Mouse (Mus musculus) WW6 (cell line): ENCODE measurements around the gene Neo1.
"Not testable (repeated sequence)": the region's sequence is repeated elsewhere in the genome, so short reads cannot be mapped to it uniquely, and the experiment has no call there.

Experiments
- DNase-seq: peaks from one replicate; pipeline ENCODE4 v3.0.0-alpha.2; 2013; ENCODE audit warnings: low read depth, low spot score

Gene Neo1

DNA sequence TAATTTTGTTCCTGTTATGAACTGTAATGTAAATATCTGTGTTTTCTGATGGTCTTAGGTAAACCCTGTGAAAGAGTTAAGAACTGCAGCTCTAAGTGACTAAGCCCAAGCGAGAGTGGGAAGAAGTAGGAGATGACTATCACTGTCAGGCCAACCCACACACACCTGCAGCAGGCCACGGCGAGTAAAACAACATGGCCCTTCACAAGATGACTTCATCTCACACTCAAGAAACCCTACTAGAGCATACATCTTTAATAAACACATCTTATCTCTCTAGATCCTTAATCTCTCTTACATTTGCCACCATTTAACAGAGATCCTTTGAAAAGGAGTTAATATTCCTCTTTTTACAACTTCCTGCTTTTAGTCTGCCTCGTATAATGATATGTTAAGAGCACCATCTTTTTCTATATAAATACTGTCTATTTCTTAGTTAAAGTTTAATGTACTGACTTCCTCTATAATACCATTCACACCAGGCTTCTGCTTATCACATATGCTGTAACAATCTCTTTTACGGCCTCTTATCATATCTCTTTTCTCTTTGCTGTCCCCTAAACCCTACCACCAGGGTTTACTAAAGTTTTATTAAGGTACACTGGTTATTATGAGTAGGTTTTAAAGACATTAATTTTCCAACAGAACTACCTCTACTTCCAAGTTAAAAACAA, 46.8 kb downstream of the Neo1 start:
- no peak for DNase-seq

DNA sequence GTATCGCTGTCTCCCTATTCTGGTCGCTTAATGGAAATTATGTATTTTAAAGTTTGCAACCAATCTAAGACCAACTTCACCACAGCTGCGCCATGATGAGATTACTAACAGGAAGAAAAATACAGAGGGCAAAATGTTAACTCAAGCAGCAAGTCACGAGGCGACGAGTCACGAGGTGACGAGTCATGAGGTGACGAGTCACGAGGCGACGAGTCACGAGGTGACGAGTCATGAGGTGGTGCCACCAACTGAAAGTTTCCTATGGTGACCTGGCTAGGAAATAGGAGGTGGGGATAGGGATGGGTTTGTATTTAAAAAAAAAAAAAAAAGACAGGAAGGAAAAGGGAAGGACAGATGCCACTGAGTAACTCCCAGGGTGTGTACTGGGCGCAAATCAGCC, 57.2 kb downstream of the Neo1 start:
- peak; percentile 18 for DNase-seq

DNA sequence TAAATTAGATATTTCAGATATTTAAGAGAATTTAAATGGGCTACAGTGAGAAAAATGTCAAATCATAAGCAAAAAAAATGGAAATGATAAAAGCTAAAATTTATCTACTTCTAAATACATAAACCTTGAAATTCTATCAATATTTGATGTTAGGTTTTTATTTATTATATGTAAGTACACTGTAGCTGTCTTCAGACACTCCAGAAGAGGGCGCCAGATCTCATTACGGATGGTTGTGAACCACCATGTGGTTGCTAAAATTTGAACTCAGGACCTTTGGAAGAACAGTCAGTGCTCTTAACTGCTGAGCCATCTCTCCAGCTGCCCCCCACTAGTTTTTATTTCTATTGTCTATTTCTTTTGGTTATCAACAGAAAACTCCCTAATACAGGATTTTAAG, 65.1 kb downstream of the Neo1 start:
- DNase-seq = not testable (repeated sequence)

DNA sequence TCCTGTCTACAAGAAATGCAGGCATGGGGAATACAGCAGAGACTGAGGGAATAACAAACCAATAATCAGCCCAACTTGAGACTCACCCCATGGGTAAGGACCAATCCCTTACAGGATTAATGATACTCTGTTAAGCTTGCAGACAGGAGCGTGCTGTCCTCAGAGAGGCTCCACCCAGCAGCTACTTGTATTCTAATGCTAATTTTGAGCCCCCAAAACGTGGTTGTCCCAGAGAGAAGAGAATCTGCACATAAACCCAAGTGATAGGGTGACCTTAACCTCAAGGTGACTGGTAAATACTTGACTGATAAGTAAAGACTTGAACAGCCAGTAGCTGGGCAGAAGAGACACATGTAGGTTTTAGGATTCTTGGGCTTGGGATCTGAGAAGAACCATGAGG, 68.9 kb downstream of the Neo1 start:
- peak; percentile 16 for DNase-seq

DNA sequence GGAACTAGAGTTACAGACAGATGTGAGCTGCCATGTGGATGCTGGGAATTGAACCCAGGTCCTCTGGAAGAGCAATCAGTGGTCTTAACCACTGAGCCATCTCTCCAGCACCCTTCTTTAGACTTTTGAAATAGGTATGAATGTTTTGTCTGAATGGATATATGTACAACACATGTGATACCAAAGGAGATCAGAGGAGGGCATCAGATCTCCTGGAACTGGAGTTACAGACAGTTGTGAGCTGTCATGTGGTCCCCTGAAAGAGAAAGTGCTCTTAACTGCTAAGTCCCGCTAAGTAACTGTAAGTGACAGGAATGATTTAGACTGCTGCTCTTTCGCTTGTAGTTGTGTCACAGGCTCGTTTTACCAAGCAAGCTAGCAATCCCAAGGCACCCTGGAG, 80.7 kb downstream of the Neo1 start:
- no peak for DNase-seq

DNA sequence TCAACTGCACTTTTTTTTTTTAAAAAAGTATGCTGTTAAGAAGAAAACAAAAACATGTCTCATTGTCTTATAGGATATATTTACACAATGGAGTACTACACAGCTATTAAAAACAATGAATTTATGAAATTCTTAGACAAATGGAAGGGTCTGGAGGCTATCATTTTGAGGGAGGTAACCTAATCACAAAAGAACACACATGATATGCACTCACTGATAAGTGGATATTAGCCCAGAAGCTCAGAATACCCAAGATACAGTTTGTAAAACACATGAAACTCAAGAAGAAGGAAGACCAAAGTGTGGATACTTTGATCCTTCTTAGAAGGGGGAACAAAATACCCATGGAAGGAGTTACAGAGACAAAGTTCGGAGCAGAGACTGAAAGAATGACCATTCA, 90.3 kb downstream of the Neo1 start:
- not testable (repeated sequence) for DNase-seq

DNA sequence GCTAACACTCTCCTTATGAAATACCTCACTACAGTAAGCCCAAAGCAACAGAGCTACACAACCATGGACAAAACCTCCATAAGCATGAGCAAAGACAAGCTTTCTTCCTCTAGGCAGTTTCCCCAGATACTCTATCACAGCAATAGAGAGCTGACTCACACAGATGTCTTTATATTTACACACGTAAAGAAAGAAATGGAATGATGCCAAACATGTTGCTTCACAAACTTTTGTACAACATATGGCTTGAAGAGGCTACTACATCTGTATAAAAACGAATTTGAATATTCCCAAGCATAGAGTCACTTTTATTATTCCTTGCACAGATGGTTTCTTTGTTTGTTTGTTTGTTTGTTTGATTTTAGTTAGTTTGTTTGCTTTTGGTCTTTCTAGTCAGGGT, 101.5 kb downstream of the Neo1 start:
- no peak for DNase-seq

DNA sequence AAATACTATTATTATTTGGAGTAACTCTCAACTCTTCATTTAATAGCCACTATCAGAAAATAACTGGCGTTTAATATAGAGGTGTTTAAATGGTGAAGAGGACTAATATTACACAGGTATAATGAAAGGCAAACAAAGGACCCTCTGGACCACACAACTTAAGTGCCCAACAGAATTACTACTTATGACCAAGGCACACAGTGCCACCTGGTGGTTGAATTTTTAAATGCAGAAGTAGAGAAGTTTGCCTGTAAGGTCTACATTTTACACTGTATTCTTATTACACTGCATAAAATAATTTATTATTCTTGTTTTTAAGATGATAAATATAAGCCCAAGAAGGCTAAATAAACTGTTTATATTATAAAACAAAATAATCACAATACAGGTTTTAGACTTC, 108.1 kb downstream of the Neo1 start:
- peak; percentile 7 for DNase-seq

DNA sequence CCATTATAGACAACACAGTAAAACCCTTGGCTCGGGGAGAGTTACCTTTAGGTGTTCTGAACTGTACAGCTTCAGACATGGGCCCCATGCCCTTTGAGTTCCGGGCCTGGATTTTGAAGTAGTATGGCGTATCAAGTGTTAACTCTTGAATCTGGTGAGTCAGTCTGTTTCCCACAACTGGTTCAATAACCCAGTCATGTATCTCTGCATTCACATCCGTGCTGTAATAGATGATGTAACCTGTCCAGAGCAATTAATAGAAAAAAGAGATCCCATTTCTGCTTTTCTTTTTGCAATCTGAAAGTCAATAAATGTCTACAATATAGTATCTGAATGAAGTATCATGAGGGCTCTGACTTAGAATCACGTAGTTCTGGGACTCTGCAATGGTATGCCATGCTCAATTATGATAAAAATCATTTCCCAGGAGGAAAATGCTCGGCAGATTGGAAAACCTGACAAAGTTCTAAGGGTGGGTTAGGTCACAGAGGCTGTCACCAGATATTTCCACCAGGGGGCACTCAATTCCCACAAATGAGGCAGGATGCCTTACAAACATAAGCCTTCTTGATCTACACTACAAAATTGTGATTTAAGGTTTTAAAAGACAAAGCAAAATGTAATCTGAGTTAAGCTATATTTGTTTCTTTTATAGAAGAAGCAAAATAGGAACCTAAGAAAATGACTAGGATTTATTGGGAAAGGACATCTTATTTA, 133.2 kb downstream of the Neo1 start:
- DNase-seq = peak; percentile 4

DNA sequence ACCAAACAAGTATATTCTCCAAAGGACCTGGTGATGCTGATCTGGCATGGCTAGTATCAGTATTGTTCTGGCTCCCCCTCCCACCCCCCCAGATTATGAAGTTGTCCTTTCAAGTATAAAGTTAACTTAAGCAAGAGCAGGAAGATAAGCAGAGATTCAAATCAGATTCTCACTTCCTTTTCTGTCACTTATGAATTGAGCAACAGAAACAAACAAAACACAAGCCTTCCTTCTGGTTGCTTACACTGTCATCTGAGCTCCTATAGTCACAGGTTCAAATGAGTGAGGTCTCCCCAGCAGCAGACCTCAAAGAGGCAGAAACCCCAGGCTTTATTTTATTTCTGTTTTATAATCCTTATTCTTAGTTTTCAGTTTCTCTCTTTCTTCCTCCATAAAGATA, 136.6 kb downstream of the Neo1 start:
- DNase-seq = no peak

DNA sequence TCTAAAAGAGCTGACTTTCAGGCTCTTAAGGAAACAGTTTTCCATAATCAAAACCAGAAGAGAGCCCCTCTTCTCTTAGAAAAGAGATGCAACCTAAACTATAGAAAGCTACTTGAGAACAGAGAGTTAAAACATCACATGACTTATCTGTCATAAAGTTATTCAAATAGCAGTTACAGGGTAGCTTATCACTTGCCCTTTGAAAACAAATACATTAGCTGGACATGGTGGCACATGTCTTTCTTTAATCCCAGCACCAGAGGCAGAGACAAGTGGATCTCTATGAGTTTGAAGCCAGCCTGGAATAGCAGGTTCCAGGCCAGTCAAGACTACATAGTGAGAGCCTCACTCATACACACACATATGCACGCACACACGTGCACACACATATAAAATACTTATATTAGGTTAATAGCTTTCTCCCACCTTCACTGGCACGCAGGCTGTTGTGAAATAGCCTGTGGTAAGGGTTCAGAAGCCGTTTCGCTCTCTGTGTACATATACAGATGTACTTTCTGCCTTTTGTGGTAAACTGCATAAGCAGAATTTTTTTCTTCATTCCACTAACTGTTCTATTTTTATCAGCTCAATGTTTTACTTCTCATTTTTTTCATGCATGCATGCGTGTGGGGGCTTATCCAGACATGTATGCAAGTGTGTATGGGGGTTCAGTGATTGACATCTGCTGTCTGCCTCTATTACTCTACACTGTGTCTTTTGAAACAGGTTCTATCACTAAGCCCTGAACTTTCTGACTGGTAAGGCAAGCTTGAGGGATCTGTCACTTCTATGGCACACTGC, 144.2 kb downstream of the Neo1 start:
- no peak for DNase-seq

DNA sequence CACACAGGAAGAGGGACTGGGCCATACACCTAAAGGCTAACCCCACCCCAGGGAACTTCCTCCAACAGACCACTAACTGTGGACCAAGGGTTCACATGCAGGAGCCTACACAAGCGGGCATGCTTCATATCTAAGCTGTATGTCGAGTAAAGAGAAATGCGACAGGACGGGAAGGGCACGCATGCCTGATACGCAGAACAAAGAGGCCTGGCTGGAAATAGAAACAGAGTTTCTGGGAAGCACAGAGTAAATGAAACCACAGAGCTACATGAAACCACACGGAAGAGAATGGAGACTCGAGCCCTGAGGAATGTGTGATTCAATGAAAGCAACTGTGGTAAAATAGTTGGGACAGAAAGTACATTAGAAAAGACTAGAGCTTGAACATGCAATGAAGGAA, 145.3 kb downstream of the Neo1 start:
- DNase-seq = no peak

DNA sequence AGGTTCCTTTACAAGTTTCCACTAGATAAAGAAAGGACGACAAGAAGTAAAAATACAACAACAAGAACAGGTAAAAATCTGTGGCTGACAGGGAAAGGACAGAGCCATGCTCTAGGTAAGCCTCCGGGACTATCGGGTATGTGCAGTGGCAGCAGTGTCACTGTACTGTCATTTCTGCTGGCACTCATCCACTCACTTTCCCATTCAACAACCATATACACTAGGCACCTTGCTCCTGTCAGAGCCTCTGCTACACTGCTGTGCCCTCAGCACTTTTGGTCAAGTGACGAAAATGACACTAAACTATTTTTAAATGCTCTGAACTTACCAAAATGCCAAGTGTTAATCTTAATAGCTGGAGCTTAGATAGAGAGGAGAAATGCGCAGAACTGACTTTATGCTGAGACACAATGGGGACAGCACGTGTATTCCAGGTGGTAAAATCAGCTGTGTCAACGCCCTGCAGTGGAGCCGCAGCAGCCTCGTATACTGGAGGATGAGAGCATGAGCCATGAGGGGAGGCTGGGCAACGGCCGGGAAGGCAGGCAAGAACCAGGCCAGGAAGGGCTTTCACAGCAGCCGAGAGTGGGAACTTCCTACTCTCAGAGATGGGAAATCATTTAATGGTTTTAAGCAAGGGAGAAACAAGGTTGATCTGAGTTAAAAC, 146.3 kb downstream of the Neo1 start:
- DNase-seq = no peak

DNA sequence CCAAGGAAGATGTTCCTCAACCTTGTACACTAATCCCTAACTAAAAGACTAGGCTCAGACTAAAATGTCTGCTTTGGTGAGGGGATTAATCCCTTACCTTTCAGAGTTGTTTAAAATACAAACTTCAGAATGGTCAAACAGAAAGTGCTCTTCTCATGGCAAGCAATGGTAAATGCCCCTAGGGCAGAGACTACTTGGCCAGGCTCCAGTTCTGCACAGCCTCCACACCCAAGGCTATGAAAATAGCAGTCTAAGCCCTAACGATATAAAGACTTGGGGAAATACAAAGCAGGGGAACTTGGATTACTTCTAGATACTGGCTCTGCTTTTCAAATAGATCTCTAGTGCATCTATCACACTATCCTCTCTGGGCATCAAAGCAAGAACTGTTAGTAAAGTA, 153.6 kb downstream of the Neo1 start:
- DNase-seq = no peak

DNA sequence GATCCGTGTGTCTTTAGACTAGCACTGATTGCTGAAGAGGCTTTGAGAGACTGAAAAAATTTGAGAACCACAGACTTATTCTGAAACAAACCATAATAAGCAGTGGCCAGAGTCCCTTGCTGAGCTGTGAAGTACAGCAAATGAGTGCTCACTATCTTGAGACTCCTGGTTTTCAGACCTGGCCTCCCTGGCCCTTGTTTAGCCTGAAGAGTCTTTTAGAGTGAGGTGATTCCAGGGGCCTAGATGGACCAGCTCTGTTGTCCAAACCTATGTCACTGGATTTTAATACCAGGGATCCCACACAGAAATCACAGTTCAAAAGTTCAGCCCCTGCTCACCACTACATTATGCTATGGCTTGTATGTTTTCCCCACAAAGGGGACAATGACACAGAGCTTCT, 156.4 kb downstream of the Neo1 start:
- no peak for DNase-seq

DNA sequence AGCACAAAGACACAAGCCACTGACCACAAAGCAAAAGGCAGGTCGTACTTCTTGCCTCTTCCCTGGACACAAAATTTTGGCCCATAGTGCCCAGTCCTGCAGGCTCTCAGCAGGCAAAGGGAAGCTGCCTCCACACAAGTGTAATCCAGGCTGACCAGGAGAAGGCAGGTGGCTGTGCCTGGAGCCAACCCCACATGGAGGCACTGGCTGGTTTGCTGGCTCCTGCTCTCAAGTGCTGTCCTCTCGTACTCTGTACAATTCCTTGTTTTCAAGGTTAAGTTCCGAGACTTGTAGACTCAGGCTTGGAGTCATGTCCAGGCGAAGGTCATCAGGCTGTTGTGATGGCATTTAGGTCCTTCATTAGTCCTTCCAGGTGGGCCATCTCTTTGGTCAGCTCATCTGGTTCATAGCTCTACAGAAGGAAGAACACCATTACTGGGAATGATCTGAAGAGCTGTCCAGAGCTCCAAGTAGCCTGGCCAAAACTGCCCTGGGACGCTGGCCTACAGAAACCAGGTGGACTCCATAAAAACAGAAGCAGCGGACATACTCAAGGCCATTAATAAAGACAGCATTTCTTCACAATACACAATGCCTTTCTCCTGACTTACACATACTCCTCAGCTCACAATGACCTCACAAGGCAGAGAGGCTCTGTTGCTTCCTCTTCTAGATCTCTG, 159.2 kb downstream of the Neo1 start:
- DNase-seq = no peak

DNA sequence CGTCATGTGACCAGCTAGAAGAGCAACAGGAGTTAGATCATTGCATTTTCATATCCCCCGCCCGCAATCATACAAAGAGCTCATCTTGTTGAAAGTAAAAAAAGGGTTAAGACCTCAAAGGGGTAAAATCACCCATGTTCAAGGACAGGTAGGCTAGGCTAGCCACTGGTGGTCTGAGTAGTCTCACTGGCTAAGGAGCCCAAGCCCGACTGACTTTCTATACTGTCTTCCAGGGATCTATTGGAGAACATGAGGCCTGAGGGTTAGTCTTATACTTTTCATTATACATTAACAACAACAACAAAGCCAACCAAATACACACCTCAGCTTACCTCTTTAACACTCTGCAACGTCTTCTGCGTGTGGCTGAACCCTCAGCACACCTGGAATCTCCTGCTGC, 160.8 kb downstream of the Neo1 start:
- DNase-seq = no peak

DNA sequence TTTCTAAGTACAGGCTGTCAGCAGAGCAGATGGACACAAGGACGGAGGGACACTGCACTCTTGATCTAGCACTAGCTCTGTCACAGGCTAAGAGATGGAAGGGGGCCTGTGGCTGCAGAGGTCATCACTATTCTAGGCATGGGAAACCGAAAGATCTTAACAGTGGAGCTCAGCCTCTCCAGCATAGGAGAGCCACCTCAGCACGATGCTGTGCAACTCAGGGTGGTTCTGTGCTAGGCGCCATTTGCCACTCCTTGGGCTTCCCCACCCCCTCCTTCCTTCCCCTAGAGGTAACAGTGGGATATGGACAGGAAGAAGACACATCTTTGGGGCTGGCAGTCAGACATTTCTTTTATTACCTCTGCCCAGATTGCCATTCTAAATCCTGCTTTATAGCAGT, 161.9 kb downstream of the Neo1 start:
- no peak for DNase-seq

DNA sequence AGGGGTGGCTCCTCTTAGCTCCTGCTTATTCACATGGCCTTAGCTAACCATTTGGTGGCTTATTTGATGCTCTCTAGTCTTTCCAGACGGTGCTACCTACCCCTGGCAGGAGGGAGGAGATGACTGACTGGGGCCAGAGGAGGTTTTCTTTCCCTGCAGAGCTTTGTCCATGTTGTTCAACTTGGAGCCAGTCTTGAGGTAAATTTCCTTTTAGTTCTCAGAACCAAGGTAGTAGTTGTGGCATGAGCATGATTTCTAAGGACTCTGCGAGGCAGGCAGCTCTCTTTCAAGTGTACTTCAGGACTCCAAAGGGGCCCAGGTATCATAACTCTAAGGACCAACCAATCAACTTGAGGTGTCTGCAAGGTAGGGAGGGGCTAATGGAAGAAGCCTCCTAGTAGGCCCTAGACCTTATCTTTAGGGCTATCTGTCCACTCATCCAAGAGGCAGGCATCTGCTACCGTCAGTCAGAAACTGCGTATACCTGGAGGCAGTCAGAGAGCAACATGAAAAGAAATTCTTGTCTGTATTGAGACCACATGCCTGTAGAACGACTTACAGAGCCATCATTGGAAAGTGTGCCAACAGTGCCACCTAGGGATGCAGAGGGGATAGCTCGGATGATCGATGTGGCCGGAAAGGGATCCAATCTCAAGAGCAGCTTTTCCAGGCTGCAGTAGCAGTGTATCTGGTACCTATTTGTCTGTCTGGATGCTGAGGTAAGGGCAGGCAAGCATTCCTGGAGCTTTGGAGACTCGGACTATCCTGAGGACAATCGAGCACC, 162.5 kb downstream of the Neo1 start:
- peak; percentile 22 for DNase-seq

DNA sequence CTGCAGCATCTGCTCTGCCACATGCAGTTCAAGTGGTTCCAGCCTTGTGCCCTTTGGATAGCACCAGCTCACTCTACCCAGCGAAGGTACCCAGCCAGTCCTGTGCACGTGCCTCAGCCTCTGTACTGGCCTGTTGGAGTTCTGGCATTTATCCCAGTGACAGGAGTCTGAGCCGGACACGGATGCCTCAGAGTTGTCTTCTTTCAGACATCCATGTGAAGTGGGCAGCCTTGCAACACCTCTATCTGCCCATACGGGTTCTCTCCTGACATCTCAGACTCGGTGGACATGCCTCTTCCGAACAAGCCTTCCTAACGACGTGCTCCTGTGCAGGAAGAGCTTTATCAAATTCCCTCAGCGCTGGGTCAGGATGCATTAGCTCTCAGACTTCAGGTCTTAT, 165.1 kb downstream of the Neo1 start:
- DNase-seq = no peak

DNA sequence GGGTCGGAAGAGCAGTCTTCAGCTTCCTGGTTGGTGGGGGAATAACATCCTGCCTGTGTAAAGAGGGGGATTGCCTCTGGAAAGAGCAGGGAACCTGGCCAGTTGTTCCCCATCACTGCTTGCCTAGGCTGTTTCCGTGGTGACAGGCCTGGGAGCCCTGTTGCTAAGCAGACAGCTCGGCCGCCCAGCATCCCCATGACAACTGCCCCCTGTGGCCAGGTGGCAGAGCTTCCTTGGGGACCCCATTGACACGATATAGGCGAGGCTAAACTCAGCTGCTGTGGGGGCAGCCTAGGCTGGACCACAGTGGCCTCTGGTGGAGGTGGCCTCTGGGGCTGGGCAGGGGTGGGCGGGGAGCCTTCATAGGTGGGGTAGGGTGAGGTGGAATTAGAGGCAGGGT, 172.4 kb downstream of the Neo1 start:
- DNase-seq = no peak
